Mouse (Mus musculus): ENCODE results near the gene Fmr1. TPM values are rescaled to one million over a fixed set of nuclear protein-coding genes. Genes with fewer than 3 reads are reported as not detected.

Gene Fmr1
- polyA plus RNA-seq, 1 experiment from 2014 or later: 81.2 TPM

Other genes starting within 250 kb of the Fmr1 start
- gene Fmr1nb, start 83.3 kb downstream of the Fmr1 start, polyA plus RNA-seq (2016; fragmentation: Nextera tagmentation; extraction: Ambion mirVana): 0.35 TPM in 1 of 2 replicates, not detected in the other
- 2.5 and 3.7 TPM in 2 replicates for gene Gm14698, start 142.6 kb downstream of the Fmr1 start, polyA plus RNA-seq (2016; fragmentation: Nextera tagmentation; extraction: Ambion mirVana)
- not detected in 2 replicates for gene Gm6812, start 214.5 kb downstream of the Fmr1 start, polyA plus RNA-seq (2016; fragmentation: Nextera tagmentation; extraction: Ambion mirVana)

Measured in embryonic facial prominence, embryonic 12.5 days (tissue).